Mouse (Mus musculus): ENCODE results near the gene Sertad2.

Sertad2 gene

DNA sequence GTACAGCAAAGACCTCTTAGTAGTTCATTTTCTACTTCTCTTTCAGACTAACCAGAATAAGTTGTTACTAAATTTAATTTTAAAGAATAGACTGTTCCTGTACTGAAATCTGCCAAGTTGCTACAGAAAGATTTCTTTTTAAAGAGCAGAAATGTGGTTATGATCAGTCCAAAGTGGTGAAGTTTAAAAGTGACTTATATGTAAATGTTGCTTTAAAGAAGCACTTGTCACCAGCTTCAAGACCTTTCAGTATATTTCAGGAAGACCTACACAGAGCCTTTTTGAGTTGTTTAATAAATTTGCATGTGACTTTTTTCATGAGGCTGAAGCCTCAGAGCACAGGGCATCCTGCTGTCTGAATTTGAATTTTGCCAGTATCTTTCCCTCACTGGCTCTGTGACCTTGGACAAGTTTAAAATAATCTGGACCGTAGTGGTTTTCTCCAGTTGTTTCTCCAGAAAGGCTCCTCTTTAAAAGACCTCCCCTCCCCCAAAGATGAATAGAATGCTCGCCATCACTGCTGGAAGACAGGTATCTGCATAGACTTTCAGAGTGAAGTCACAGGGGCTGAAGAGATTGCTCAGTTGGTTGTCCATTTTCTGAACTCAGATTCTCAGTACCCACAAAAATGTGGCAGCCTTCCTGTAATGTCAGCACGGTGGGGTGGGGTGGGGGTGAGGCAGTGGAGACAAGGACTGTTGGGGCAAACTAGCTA is 1.9 kb downstream of the Sertad2 start:
- in situ Hi-C loops (cut with MboI, MseI): no loop called here

DNA sequence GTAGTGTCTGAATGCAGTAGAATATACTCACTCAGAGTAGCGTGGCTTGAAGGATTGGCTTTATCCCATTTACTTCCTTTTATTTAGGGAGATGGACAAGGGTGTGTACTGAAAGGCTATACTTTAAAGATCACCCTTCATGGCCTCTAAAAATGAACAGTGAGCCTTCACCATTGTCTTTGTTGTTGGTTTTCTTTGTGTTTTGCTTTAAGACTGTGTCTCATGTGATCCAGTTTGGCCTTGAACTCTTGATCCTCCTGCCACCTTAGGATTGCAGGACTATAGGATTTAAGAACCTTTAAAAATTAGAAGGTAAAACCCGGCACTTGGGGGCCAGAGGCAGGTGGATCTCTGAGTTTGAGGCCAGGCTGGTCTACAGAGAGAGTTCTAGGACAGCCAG is 6.4 kb downstream of the Sertad2 start:
- in situ Hi-C loops (cut with MboI, MseI): no loop called here

DNA sequence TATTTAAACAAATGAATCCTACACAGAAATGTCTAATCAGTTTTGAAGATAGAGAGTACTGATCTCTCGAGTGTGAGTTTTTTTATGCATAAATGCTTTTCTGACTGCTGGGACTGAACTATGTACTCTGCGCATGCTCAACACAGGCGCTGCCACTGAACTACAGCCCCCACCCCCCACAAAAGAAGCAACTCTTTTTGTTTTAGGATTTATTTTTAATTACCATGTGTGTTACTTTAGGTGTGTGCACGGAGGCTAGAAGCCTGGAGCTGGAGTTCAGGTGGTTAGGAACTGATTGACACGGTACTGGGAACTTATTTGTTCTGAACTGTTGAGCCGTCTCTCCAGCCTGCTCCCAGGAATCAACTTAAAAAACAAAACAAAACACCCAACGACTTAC is 7.1 kb downstream of the Sertad2 start:
- in situ Hi-C loops (cut with MboI, MseI): no loop called here

DNA sequence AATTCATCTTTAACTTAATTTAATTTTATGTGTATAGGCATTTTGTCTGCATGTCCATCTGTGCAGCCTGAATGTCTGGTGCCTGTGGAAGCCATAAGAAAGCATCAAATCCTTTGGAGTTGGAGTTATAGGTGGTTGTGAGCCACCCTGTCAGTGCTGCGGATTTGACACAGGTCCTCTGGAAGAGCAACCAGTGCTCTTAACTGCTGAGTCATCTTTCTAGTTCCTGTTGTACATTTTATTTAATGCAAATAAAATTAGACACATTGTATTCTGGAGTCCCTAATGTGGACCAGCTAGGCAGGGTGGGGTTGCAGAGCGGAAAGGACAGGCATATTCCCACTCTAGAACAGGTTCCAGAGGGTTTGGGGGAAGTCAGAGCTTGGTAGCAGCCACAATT is 9.0 kb downstream of the Sertad2 start:
- in situ Hi-C loops (cut with MboI, MseI): no loop called here

DNA sequence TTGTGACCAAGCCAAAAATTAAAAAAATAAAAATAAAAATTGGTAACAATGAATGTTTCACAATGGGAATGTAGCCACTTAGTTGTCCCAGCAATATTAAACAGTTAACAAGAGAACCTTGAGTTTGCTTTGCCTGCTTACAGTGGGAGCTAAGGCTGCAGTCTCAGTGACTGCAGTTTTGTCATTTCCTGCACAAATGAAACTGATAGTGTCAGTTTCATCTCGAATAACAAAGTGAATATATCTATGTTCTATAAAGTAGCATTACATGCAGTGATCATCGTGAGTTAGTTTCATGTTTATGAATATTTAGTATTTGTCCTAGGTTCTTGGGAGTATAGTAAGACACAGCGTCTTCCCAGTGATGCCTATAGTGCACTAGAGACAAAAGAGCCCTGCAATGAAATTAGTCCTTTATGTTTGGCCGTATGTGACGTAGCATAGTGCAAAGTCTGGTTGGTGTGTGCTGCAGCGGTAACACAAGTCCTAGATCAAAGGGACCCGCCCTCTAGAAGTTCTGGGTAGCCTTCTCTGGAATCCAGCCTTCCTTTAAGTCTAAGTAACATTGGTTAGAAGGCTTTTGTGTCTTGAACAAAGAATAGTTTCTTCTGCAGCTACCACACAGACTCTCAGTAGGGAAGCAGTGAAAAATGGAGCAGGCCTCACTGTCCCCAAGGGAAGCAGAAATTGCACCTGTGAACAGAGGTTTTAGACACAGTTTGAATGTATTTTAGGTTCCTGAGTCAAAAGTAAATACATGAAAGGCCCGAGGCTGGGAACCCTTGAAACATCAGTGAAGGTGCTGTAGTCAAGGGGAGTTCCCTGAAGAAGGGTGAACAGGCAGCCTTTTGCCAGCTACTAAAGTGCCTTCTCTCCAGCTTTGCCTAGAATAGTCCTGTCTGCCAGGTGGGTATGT is 10.0 kb downstream of the Sertad2 start:
- in situ Hi-C loops (cut with MboI, MseI): no loop called here

DNA sequence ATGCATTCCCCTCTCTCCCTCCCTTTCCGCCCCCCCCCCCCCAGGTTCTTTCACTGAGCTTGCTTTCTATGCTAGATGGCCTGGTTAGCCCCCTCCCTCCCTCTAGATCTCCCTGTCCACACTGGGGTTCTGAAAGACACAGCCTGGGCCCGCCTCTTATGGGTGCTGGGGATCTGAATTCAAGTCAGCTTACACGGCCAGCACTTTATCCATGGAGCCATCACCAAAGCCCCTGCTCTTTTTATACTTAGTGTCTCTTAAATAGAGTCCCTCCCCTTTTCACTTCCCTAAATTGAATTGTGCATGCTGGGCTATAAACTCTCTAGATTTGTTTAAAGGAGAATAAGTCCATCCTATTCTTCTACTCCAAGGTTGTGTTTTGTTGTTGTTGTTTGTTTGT is 12.6 kb downstream of the Sertad2 start:
- in situ Hi-C loops (cut with MboI, MseI): no loop called here

DNA sequence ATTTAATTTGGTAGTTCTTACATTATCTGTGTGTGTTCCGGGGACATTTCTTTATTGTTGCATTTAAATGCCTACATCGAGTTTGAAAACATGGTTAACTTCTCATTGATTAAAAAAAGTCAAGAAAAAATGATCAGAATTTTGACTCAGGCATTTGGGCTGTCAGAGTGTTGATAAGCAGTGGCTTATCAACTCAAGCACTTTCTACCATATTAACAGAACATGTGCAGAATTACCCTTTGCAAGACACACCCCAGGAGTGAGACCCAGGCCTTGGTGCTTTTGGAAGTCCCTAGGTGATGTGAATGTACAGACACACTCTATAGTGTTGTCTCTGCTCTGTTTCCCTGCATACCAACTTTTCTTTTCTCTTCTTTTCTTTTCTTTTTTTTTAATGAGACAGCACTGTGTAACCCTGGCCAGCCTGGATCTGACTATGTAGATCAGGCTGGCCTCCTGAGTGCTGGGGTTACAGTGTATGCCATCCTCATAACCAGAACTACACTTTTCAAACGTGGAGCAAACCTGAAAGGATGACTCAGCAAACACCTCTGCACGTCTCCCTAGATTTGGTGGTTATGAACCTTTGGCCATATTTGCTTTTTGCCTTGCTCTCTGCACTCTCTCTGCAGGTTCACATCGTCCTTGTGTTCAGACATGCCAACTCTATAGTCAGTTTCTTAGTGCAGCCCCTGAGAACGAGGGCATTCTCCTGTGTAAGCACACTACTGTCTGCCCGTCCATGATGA is 13.3 kb downstream of the Sertad2 start:
- in situ Hi-C loops (cut with MboI, MseI): no loop called here

DNA sequence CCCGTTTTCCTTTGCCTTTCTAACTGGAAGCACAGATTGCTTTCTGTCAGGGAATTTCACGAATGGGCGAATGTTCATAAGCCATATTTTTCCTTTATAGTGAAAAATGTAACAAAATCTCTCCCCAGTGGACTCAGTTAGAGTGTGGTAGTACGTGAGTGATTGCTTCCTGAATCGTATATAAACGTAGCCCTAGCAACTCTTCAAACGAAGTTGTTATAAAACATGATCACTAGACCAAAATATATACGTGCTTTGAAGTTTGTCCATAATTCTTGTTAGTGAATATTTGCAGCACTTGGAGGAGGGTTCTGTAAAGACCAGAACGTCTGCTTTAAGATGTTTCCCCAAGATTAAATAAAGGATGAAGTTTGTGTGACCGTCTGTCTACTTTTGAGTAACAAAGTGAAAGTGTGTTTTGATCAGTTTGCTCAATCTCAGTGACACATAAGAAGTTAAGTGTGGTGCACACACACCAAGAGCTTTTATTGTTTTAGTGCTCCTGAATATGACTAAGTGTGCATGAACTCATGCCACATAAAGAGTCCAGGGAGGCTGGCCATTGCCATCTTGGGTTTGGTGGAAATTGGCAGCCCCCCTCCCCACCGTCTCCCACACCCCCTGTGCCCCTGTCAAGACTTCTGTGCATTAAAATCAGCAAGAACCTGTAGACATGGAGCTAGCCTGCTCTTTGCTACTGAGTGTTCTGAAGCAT is 16.3 kb downstream of the Sertad2 start:
- in situ Hi-C loops (cut with MboI, MseI): no loop called here

DNA sequence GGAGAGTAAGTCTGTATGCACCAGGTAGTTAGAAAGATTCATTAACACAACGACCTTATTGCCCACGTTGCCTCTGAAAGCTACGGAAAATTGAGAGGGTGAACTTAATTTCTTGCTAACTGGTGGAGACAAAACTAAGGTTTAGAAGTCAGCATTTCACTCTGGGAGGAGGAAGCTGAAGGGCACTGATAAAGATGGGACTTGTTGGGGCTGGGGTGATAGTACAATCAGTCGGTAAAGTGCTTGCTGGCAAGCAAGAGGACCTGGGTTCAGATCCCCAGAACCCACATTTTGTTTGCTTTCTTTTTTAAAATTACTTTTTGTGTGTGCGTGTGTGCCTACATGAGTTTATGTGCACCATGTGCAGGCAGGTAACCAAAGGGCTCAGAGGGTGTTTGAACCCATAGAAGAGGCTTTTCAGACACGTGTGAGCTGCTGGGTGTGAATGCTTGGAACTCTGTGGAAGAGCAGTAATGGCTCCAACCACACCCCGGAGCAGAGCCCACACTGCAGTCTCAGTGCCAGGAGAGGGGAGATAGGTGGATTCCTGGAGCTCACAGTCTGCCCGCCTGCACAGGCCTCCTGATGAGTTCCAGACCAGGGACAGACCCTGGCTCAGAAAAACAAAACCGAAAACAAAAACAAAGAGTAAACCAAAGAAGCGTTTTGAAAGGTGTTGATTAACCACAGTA is 17.0 kb downstream of the Sertad2 start:
- in situ Hi-C loops (cut with MboI, MseI): no loop called here

DNA sequence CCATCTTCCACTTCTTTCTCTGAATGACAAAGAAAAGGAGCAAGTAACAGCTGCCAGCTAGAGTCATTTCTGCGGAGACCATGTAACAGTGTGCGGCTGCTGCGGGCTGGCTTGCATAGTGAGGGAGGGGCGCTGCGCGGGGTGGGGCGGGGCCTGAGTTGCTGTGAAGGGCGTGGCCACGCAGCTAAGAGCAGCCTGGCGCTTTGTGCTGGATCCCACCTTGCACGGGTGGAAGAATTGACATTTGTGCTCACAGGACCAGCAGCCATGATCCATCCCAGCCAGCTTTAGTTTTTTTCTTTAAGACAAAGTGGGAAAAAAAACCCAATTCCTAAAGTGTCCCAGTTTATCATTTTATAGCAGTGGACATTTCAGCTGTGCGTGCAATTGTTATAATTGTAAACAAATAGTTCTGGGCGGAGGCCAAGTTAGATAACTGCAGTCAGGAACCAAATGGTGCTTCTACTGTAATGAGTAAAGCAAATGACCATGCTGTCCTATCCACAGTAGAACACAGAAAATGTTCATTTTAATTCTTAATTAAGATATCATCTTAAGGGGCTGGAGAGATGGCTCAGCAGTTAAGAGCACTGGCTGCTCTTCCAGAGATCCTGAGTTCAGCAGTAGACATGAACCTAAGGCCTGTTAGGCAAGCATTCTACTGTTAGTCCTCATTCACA is 18.4 kb downstream of the Sertad2 start:
- in situ Hi-C loops (cut with MboI, MseI): no loop called here

DNA sequence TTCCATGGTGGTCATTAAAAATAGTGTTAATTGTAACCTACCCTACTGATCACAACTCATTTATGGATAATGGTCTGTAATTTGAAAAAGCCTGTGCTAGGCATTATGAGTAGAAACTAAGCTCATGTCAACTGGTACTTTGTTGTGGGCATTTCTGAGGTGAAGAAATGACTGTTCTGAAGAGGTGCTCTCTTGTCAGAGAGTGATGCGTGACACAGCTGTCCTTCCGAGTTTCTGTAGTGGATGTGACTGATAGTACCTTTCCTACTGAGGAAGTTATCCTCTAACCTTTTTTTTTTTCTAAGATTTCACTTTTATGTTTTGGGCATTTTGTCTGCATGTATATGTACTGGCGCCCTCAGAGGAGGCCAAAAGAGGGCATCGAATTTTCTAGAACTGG is 22.0 kb downstream of the Sertad2 start:
- in situ Hi-C loops (cut with MboI, MseI): no loop called here

DNA sequence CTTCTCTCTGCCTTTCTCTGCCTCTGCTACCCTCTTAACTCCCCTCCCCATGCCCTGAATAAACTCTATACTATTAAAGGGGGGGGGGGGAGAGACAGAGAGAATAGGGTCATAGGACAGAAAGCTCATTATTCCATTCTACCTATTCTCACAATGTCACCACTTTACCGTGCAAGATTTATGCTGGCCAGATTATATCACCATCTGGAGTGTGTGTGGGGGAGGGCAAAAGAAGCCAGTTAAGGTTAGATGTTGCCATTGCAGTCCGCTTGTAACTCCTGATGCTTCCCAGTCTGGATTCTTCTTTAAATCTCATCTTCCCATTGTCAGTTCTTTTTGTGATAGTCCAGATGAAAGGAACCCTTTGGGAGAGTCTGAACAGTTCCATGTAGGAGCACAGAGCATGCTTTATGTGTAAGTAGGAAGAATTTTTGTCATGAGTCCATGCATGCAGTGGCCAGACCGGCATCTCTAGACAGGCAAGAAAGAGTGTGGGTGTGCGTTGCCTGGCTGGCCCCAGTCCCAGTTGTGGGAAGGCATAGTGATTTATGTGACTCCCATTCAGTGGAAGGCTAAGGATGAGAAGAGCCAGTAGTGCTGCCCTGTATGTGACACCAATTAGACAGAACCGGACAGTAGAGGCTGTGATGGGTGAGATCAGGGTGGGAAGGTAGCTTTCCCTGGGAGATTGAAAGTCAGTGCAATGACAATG is 28.8 kb downstream of the Sertad2 start:
- in situ Hi-C loops (cut with MboI, MseI): no loop called here

DNA sequence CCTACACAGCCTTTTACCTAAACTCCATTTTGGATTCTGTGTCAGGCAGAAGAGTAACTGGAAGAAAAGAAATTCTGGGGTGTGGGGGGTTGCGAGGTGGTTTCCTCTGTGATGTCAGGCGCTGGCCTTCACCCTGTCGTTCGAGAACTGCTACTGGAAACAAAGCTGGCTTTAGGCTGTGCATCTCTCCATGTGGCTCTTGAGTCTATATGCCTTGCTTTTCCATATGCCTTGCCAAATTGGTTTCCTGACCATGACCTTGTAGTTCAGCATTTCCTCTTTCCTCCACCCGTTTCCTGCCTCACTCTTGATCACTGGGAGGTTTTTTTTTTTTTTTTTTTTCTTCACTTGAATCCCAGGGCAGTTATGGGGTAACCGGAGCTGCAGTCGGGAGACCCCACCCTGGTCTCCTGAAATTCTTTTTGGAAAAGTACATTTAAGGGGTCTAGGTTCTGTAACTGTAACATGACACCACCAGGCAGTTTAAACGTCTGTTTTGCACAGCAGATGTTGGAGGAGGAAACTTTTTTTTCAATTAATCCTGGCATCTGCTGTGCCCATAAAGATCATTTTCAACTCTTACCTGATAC is 33.1 kb downstream of the Sertad2 start:
- in situ Hi-C loops (cut with MboI, MseI): no loop called here

DNA sequence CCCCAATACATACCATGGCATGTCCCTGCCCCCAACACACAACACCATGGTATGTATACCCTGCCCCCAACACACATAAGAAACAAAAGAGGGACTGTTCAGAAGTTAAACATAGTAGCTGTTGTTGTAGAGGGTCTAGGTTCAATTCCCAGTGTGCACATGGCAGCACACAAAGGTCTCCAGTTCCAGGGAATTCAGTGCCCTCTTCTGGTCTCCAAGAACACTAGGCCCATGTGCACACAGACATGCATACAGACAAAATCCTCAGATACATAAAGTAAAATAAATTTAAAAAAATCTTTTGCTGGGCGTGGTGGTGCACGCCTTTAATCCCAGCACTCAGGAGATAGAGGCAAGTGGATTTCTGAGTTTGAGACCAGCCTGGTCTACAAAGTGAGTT is 39.7 kb downstream of the Sertad2 start:
- in situ Hi-C loops (cut with MboI, MseI): no loop called here

DNA sequence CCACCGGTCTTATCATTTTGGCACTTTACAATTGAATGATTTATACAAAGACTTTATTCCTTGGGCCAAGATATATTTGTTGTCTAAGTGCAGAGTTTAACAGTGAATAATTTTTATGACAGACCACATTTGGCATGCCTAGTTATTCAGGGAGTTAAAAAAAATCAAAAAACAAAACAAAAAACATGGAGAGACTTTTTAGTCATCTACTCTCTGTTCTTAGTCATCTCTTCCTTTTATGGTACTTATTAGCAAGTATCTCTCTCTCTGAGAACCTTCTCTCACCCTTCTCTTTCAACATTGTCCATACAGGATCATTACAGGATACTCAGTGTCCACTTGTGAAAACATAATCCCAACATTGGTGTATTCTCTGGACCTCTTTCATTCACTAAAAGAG is 42.2 kb downstream of the Sertad2 start:
- in situ Hi-C loops (cut with MboI, MseI): loop anchor here (5.0 kb wide), 1 partner anchor 113 kb away; no protein-coding TSS in a partner anchor

DNA sequence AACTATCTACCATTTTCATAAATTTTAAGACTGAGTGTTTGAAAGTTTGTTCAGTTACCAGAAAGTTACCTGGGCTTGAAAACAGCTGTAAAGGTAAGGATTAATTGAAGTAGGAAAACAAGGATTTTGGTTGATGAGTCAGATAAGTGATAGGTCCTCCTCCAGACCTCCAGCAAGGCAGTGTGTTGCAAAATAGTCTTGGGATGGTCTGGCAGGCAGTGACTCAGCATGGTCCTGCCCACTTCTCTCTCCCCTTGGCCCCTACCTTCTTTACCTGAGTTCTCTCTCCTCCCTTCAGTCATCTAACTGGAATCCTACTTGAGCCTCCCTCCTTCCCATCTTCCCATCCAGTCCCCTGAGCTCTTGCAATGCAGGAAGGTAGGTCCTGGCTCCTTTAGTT is 43.1 kb downstream of the Sertad2 start:
- in situ Hi-C loops (cut with MboI, MseI): loop anchor here (5.0 kb wide), 1 partner anchor 114 kb away; no protein-coding TSS in a partner anchor

DNA sequence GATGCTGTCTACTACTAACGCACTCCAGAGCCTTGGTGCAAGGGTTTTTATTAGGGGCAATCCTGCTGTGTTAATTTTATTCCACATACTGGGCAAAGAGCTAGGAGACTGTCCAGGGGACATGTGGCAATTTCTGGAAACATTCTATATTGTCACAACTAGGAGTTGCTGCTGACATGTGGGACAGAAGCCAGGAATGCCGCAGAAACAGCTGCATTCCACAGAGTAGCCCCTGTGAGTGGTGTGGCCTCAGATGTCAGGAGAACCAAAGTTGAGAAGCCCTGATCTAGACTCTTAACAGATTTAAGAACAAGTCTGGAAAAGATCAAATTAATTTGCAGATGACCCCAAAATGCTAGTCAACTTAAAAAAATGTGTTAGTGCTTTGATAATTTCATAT is 46.3 kb downstream of the Sertad2 start:
- in situ Hi-C loops (cut with MboI, MseI): loop anchor here (5.0 kb wide), 1 partner anchor 117 kb away; no protein-coding TSS in a partner anchor

DNA sequence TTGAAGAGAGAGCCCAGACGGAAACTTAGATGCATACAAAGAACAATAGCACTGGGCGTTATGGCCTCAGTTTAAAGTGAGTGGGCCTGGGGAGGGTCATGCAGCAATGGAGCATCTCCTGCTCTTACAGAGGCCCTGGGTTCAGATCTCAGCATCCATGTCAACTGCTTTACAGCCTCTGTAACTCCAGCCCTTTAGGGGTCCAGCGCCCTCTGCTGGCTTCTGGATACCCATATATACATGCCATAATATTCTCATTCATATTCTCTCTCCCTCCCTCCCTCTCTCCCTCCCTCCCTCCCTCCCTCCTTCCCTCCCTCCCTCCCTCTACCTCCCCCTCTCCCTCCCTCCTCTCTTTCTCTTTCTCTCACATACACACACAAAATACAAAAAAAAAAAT is 49.0 kb downstream of the Sertad2 start:
- in situ Hi-C loops (cut with MboI, MseI): no loop called here

Measured in T-helper 1 cell (primary cell).